Mouse (Mus musculus): ENCODE data around the gene Armh1. TPM values are rescaled to one million over a fixed set of nuclear protein-coding genes. Genes with fewer than 3 reads are reported as not detected.
A peak's percentile ranks its signal among the peaks of the same experiment; 100 is the strongest.

Armh1 gene
- total RNA-seq, 1 experiment: 0.18 TPM

DNA sequence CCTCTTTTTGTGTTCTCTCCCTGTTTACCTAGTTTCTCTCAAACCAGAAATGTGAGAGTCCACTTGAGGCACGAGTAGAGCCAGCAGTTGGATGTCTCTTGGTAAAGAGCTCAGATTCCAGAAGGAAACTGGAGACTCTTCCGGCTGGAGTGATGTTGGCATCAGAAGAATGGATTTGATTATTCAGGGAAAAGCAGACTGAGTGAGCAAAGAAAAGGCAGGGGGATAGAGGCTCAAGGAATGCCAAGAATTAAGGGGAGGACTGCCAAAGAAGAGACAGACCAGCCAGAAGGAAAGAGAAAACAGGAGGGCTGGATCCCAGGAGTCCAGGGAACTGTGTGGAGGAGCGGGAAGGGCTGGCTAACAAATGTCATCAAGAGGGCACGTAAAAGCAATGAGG lies 16.1 kb downstream of the Armh1 start:
- Histone ChIP-seq H3K36me3 (ENCODE audit: control insufficient read depth, insufficient read depth, low read length, poor library complexity, severe bottlenecking) (no peaks in the 10 kb centered on the region), H3K9me3 (ENCODE audit: control insufficient read depth, insufficient read depth, low read depth, low read length) (no peaks in the 10 kb centered on the region), H3K9ac (ENCODE audit: insufficient read depth, low read depth, low read length, poor library complexity, severe bottlenecking) (no peak overlapping the region), H3K4me3 (ENCODE audit: insufficient read depth in 1 of 2, low read depth in 1 of 2, low read length in 2 of 2, poor library complexity in 1 of 2, severe bottlenecking in 1 of 2) (no peak overlapping the region), H3K4me1 (ENCODE audit: control insufficient read depth in 2 of 2, insufficient read depth in 2 of 2, low read length in 2 of 2, poor library complexity in 1 of 2) (no peaks in the 10 kb centered on the region), H3K27ac (ENCODE audit: insufficient read depth, low read depth, low read length, poor library complexity, severe bottlenecking) (no peak overlapping the region)
- TF ChIP-seq MAFK (IDR thresholded peaks at IDR 0.05; ENCODE audit: insufficient read depth, low read depth, low read length): no peak
- no peak for TF ChIP-seq HCFC1 (IDR thresholded peaks at IDR 0.05; ENCODE audit: borderline replicate concordance, insufficient read depth, low read length)
- TF ChIP-seq CHD2 (IDR thresholded peaks at IDR 0.05; ENCODE audit: low read depth, low read length): no peak
- no peak for TF ChIP-seq ZNF384 (IDR thresholded peaks at IDR 0.05; ENCODE audit: low read depth, low read length)
- no peak for TF ChIP-seq ZC3H11A (IDR thresholded peaks at IDR 0.05; ENCODE audit: borderline replicate concordance, low read depth, low read length)
- no peak for DNase-seq (ENCODE audit: low read depth, low spot score)
- in situ Hi-C loops (cut with MboI; ENCODE audit: low sequenced_read_pairs in 2 of 2, unreplicated experiment in 2 of 2): no loop called here

DNA sequence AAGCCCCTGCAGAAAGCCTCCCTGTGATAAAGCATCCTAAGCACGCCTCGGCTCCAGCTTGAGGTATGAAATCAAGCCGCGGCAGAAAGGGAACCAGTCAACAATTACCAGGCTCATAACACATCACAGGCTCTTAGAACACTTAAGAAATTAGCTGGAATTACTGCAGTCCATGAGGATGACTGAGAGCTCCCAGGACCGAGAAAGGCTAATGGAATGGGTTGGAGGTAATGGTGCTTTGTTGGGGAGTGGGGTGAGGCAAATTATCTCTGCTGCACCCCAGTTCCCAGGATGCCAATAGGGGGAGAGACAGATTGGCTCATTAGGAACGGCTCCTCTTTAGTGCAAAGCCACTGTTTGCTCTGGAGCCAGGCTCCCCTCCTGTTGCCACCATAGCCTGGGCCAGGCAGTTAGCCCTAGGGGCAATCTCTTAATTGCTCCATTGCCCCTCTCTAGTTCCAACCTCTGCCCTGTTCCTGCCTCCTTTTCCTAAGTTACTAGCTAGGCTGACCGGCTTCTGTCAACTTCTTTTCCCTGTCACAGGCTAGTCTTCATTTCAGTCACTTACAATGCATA lies 17.7 kb downstream of the Armh1 start:
- in situ Hi-C loops (cut with MboI; ENCODE audit: low sequenced_read_pairs in 2 of 2, unreplicated experiment in 2 of 2): no loop called here
- Histone ChIP-seq H3K9me3 (ENCODE audit: control insufficient read depth, insufficient read depth, low read depth, low read length) (no peaks in the 10 kb centered on the region), H3K9ac (ENCODE audit: insufficient read depth, low read depth, low read length, poor library complexity, severe bottlenecking) (no peak overlapping the region), H3K27ac (ENCODE audit: insufficient read depth, low read depth, low read length, poor library complexity, severe bottlenecking) (no peak overlapping the region), H3K36me3 (ENCODE audit: control insufficient read depth, insufficient read depth, low read length, poor library complexity, severe bottlenecking) (no peaks in the 10 kb centered on the region), H3K4me1 (ENCODE audit: control insufficient read depth in 2 of 2, insufficient read depth in 2 of 2, low read length in 2 of 2, poor library complexity in 1 of 2) (no peaks in the 10 kb centered on the region), H3K4me3 (ENCODE audit: insufficient read depth in 1 of 2, low read depth in 1 of 2, low read length in 2 of 2, poor library complexity in 1 of 2, severe bottlenecking in 1 of 2) (no peak overlapping the region)
- DNase-seq (ENCODE audit: low read depth, low spot score): no peak
- TF ChIP-seq MAFK (IDR thresholded peaks at IDR 0.05; ENCODE audit: insufficient read depth, low read depth, low read length): no peak
- TF ChIP-seq HCFC1 (IDR thresholded peaks at IDR 0.05; ENCODE audit: borderline replicate concordance, insufficient read depth, low read length): no peak
- TF ChIP-seq CHD2 (IDR thresholded peaks at IDR 0.05; ENCODE audit: low read depth, low read length): no peak
- no peak for TF ChIP-seq ZC3H11A (IDR thresholded peaks at IDR 0.05; ENCODE audit: borderline replicate concordance, low read depth, low read length)
- no peak for TF ChIP-seq ZNF384 (IDR thresholded peaks at IDR 0.05; ENCODE audit: low read depth, low read length)

DNA sequence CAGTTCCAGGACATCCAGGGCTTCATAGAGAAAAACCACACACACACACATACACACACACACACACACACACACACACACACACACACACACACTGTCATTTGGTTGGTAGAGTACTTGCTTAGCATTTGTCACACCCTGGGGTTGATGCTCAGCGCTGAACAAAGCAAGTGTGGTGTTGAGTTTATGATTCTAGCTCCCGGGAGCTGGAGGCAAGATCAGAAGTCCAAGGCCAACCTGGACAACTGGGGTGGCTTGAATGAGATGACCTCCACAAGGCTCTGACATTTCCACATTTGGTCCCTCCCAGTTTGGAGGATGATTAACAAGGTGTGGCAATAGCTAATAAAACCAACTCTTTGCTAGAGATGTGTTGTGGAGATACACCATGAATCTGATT lies 20.7 kb downstream of the Armh1 start:
- in situ Hi-C loops (cut with MboI; ENCODE audit: low sequenced_read_pairs in 2 of 2, unreplicated experiment in 2 of 2): no loop called here
- DNase-seq (ENCODE audit: low read depth, low spot score): no peak
- Histone ChIP-seq H3K9me3 (ENCODE audit: control insufficient read depth, insufficient read depth, low read depth, low read length) (no peaks in the 10 kb centered on the region), H3K4me3 (ENCODE audit: insufficient read depth in 1 of 2, low read depth in 1 of 2, low read length in 2 of 2, poor library complexity in 1 of 2, severe bottlenecking in 1 of 2) (no peak overlapping the region), H3K36me3 (ENCODE audit: control insufficient read depth, insufficient read depth, low read length, poor library complexity, severe bottlenecking) (no peaks in the 10 kb centered on the region), H3K9ac (ENCODE audit: insufficient read depth, low read depth, low read length, poor library complexity, severe bottlenecking) (no peak overlapping the region), H3K4me1 (ENCODE audit: control insufficient read depth in 2 of 2, insufficient read depth in 2 of 2, low read length in 2 of 2, poor library complexity in 1 of 2) (no peaks in the 10 kb centered on the region), H3K27ac (ENCODE audit: insufficient read depth, low read depth, low read length, poor library complexity, severe bottlenecking) (no peak overlapping the region)
- TF ChIP-seq MAFK (IDR thresholded peaks at IDR 0.05; ENCODE audit: insufficient read depth, low read depth, low read length) (no peak), CHD2 (IDR thresholded peaks at IDR 0.05; ENCODE audit: low read depth, low read length) (no peak), ZC3H11A (IDR thresholded peaks at IDR 0.05; ENCODE audit: borderline replicate concordance, low read depth, low read length) (no peak), HCFC1 (IDR thresholded peaks at IDR 0.05; ENCODE audit: borderline replicate concordance, insufficient read depth, low read length) (no peak), ZNF384 (IDR thresholded peaks at IDR 0.05; ENCODE audit: low read depth, low read length) (no peak)

GRCm38 (mm10) chr4:117230331-117230730 lies 21.6 kb downstream of the Armh1 start:
- Histone ChIP-seq H3K36me3 (ENCODE audit: control insufficient read depth, insufficient read depth, low read length, poor library complexity, severe bottlenecking) (no peaks in the 10 kb centered on the region), H3K9ac (ENCODE audit: insufficient read depth, low read depth, low read length, poor library complexity, severe bottlenecking) (no peak overlapping the region), H3K4me3 (ENCODE audit: insufficient read depth in 1 of 2, low read depth in 1 of 2, low read length in 2 of 2, poor library complexity in 1 of 2, severe bottlenecking in 1 of 2) (no peak overlapping the region), H3K4me1 (ENCODE audit: control insufficient read depth in 2 of 2, insufficient read depth in 2 of 2, low read length in 2 of 2, poor library complexity in 1 of 2) (no peaks in the 10 kb centered on the region), H3K27ac (ENCODE audit: insufficient read depth, low read depth, low read length, poor library complexity, severe bottlenecking) (no peak overlapping the region), H3K9me3 (ENCODE audit: control insufficient read depth, insufficient read depth, low read depth, low read length) (no peaks in the 10 kb centered on the region)
- in situ Hi-C loops (cut with MboI; ENCODE audit: low sequenced_read_pairs in 2 of 2, unreplicated experiment in 2 of 2): no loop called here
- TF ChIP-seq ZC3H11A (IDR thresholded peaks at IDR 0.05; ENCODE audit: borderline replicate concordance, low read depth, low read length): peak; percentile 55
- TF ChIP-seq ZNF384 (IDR thresholded peaks at IDR 0.05; ENCODE audit: low read depth, low read length): no peak
- peak; percentile 41 for DNase-seq (ENCODE audit: low read depth, low spot score)

GRCm38 (mm10) chr4:117229590-117229989 lies 22.3 kb downstream of the Armh1 start:
- in situ Hi-C loops (cut with MboI; ENCODE audit: low sequenced_read_pairs in 2 of 2, unreplicated experiment in 2 of 2): no loop called here
- no peak for TF ChIP-seq ZC3H11A (IDR thresholded peaks at IDR 0.05; ENCODE audit: borderline replicate concordance, low read depth, low read length)
- no peak for TF ChIP-seq CHD2 (IDR thresholded peaks at IDR 0.05; ENCODE audit: low read depth, low read length)
- TF ChIP-seq ZNF384 (IDR thresholded peaks at IDR 0.05; ENCODE audit: low read depth, low read length): no peak
- no peak for TF ChIP-seq HCFC1 (IDR thresholded peaks at IDR 0.05; ENCODE audit: borderline replicate concordance, insufficient read depth, low read length)
- no peak for TF ChIP-seq MAFK (IDR thresholded peaks at IDR 0.05; ENCODE audit: insufficient read depth, low read depth, low read length)
- H3K9me3 ChIP-seq (ENCODE audit: control insufficient read depth, insufficient read depth, low read depth, low read length): no peaks in the 10 kb centered on the region
- no peak overlapping the region for H3K9ac ChIP-seq (ENCODE audit: insufficient read depth, low read depth, low read length, poor library complexity, severe bottlenecking)
- peaks cover 0 to 3% of the 10 kb centered on the region in 2 experiments; a peak in 1 of 4 replicates for H3K4me1 ChIP-seq (ENCODE audit: control insufficient read depth in 2 of 2, insufficient read depth in 2 of 2, low read length in 2 of 2, poor library complexity in 1 of 2)
- no peak for DNase-seq (ENCODE audit: low read depth, low spot score)
- H3K27ac ChIP-seq (ENCODE audit: insufficient read depth, low read depth, low read length, poor library complexity, severe bottlenecking): no peak overlapping the region
- H3K36me3 ChIP-seq (ENCODE audit: control insufficient read depth, insufficient read depth, low read length, poor library complexity, severe bottlenecking): no peaks in the 10 kb centered on the region
- H3K4me3 ChIP-seq (ENCODE audit: insufficient read depth in 1 of 2, low read depth in 1 of 2, low read length in 2 of 2, poor library complexity in 1 of 2, severe bottlenecking in 1 of 2): peak overlapping the region in 1 of 2 experiments; percentile 15; a peak in 1 of 4 replicates
